Mouse (Mus musculus): ENCODE measurements at regions not wholly inside any gene's neighbourhood (a gene's known extent, or its start where the extent isn't known, plus 50 kb on each side); places are given as distances from the start of the nearest gene placed in this dataset.

- TF ChIP-seq CTCF (IDR thresholded peaks at IDR 0.05; ENCODE audit: control insufficient read depth, insufficient read depth, insufficient replicate concordance, low read depth, low read length) (peak; percentile 65; the same call in 1 of the 2 replicates), POLR2A (IDR thresholded peaks at IDR 0.05; ENCODE audit: control insufficient read depth, low read depth, low read length) (no peak)
Measured at GRCm38 (mm10) chr2:114853715-114854530, 199.2 kb upstream of the Dph6 start.

All from testis, adult 2 months (tissue).